Mouse (Mus musculus): ENCODE measurements at regions not wholly inside any gene's neighbourhood (a gene's known extent, or its start where the extent isn't known, plus 50 kb on each side); places are given as distances from the start of the nearest gene placed in this dataset.

DNA sequence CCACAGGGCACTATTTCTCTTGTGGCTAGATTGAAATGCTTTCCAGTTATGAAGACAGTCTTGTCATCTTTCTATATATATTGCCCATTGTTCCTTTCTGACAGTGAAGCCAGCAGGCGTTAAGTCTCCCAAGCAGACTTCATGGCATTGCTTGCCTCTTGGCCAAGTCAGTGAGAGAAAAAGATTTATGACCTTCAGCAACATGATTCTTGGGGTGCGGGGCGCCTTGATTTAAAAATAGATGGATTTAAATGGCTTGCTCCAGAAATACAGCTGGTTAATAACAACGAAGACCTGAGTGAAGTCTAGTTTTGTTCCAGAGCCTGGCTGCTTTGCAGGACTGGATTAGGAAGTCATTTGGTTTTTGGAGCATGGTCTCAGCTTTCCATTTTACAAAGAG lies 475.2 kb upstream of the Gm26657 start:
- DNase-seq (ENCODE audit: low read depth, low spot score), result no peak

DNA sequence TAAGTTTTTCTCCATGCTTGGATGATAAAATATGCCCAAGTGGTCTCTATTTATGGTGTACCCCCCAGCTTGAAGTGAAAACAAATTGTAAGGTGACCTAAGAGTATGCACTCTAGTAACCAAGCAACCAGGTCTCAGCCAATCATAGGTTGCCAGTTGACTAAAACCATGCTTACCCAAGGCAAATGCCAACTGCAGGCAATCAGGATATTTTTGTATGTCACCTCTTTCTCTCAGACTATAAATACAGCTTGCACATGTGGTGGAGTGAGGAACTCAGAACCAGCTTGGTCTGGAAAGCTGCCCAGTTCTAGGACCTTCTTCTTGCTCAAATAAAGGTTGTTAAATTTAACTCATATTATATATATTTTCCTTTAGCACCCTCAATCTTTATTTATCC lies 476.0 kb upstream of the Gm26657 start:
- no peak for DNase-seq (ENCODE audit: low read depth, low spot score)

GRCm38 (mm10) chr4:56262589-56262988 lies 477.3 kb upstream of the Gm26657 start:
- no peak for DNase-seq (ENCODE audit: low read depth, low spot score)

- no peak for DNase-seq (ENCODE audit: low read depth, low spot score)
Observed at GRCm38 (mm10) chr4:56261992-56262391, 477.9 kb upstream of the Gm26657 start.

GRCm38 (mm10) chr4:56252375-56252774 lies 487.5 kb upstream of the Gm26657 start:
- DNase-seq (ENCODE audit: low read depth, low spot score), result no peak

DNA sequence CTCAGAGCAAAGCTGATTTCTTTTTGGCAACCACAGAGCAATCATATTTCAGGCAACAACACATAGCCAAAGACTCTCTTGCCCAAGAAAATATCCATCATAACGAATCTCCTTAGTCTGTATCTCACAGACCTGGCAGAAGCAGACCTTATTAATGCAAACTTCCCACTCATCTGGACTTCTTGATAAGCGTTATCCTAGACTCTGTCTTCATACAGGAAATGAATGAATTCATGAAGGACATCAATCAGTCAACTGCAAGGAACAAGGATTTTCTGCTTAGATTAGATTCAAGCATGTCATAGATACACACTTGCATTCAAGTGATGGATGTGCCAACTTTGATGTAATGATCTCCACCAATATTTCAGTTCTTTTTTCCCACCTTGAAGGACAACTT lies 488.1 kb upstream of the Gm26657 start:
- no peak for DNase-seq (ENCODE audit: low read depth, low spot score)

- no peak for DNase-seq (ENCODE audit: low read depth, low spot score)
Observed at GRCm38 (mm10) chr4:56250611-56251010, 489.3 kb upstream of the Gm26657 start.

DNA sequence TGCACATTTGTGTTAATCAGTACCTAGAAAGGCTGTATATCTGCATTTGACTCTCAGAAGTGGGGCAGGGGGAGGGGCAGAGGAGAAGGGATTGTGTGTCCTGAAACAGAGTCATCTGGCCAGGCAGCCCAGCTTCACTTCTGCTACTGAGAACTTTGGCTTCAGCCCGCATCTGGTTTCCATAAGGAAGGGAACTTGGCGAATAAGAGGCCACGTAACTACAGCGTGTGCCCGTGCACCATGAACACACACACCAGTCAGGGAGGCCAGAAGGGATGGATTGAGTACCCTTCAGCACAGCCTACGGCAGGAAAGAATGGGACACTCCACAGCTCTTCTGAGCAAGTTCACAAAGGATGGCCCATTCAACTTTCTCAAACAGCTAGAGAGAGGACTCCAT lies 496.0 kb upstream of the Gm26657 start:
- DNase-seq (ENCODE audit: low read depth, low spot score), result no peak

- DNase-seq (ENCODE audit: low read depth, low spot score), result no peak
Observed at GRCm38 (mm10) chr4:56238496-56239488, 501.1 kb upstream of the Gm26657 start.

DNA sequence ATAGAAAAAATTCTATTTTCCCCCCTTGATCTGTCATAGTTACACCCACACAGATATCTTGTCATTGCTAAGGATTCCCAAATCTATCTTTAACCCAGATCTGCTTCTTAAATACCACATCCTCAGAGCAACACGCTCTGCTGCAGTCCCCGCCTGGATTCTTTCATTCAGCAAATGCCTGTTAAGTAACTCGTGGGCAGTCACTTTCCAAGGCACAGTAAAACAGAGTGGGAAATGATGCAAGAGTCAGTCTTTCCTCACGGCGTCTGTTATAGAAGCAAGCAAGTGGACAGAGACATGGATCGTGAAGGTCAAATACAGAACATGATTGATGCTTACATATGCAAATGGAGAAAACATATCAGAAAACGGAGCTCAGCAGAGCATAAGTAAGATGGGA lies 508.5 kb upstream of the Gm26657 start:
- DNase-seq (ENCODE audit: low read depth, low spot score), result no peak

DNA sequence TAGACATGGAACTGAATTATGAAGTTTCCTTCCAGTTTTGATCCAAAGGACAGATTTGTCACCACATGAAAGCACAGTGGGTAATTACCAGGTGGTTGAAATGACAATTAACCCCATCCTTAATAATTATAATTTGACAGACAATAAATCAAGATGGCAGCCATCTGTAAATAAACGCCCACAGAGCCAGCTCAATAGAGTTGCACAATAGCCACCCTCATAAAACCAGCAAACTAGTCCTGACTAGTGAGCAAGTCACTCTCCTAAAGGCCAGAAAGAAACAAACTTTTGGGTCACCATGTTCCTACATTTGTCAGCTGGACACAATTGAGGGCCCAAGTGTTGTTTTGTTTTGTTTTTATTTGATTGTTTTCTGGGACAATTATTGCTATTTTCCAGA lies 509.4 kb upstream of the Gm26657 start:
- no peak for DNase-seq (ENCODE audit: low read depth, low spot score)

GRCm38 (mm10) chr4:56226493-56226892 lies 513.4 kb upstream of the Gm26657 start:
- no peak for DNase-seq (ENCODE audit: low read depth, low spot score)

DNA sequence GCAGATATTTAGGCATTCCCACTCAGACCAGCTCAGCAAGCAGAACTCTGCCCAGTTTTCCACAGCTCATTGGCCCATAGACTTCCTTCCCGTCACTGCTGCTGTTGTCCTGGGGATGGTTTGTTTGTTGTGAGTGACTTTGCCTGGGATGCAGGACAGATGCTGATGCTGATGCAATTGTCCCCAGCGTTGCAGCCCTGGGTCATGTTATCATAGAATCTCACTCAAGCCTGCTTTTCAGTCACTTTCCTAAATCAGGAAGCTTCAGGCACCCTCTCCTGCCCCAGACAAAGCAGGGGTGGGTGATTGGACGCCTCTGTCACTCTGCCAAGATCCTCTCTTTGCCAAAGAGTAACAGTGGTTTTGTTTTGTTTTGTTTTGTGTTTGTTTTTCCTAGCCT lies 515.3 kb upstream of the Gm26657 start:
- DNase-seq (ENCODE audit: low read depth, low spot score), result no peak

DNA sequence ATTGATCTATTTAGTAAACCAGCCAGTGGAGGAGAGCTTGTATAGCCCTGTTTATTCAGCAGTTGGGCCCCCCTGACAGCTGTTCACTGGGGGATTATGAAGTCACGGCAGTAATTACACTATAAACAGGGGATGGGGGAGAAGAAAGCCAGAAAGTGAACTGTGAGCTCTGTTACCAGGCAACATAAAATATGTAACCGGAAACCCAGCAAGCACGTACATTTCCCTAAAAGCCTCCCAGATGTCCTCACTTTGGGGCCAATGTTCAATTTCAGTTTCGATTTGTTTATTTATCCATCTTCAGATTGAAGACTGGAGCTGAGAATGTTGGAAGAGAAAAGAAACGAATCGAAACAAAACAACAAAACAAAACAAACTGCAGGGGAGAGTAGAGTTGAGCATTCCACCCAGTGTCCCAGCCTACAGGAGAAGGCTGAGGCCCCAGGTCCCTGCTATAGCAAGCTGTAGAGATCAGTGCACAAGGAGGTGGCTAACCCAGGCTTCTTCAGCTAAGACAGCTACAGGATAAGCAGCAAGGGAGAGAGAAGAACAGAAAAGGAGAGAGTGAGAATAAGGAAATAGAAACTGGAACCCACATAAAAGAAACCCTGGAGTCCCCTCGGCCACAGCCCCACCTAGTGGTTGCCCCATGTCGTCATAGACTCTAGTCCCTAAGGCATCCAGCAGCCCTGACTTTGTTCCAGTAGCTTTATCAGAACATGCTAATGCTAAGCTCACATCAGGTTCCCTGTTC lies 517.7 kb upstream of the Gm26657 start:
- DNase-seq (ENCODE audit: low read depth, low spot score), result no peak

DNA sequence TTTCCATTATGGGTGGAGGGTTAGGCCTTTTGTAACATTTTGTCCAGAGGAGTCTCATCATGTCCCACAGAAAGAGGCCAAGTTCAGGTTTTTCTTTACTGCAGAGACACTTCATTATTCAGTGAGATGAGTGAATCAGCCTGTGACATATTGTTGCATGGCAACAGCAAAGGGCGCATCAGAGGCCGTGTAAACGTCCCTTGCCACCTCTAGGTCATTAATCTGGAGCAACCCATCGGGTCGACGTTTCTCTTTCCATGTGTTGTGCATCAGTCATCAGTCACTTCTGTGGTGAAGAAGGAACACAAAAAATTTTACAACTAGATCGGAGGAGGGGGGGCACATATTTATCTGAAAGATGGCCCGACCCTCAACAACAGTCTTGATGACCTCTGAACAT lies 519.3 kb upstream of the Gm26657 start:
- no peak for DNase-seq (ENCODE audit: low read depth, low spot score)

- DNase-seq (ENCODE audit: low read depth, low spot score), result no peak
Observed at GRCm38 (mm10) chr4:56209499-56209898, 530.4 kb upstream of the Gm26657 start.

GRCm38 (mm10) chr4:56207726-56208125 lies 532.1 kb upstream of the Gm26657 start:
- DNase-seq (ENCODE audit: low read depth, low spot score), result no peak

- DNase-seq (ENCODE audit: low read depth, low spot score), result no peak
Observed at GRCm38 (mm10) chr4:56205069-56205468, 534.8 kb upstream of the Gm26657 start.

DNA sequence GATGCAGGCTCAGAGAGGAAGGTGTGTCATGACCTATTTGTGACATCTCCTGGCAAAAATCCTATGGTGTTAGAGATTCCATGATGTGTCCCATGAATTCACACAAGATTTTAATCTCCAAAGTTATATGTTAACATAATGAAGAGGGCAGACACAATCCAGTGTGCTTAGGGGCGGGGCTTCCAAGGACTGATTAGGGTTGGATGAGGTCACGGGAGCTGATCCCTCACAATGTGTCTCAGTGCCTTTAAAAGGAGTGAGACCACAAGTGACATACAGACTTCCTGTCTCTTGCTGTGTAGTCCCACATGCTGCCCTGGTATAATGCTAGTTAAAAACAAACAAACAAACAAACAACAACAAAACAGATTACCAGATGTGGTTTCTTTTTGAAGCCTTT lies 546.5 kb upstream of the Gm26657 start:
- no peak for DNase-seq (ENCODE audit: low read depth, low spot score)

GRCm38 (mm10) chr4:56192516-56192915 lies 547.4 kb upstream of the Gm26657 start:
- DNase-seq (ENCODE audit: low read depth, low spot score), result peak; percentile 8

GRCm38 (mm10) chr4:56179566-56179965 lies 560.3 kb upstream of the Gm26657 start:
- DNase-seq (ENCODE audit: low read depth, low spot score), result no peak

- peak; percentile 16 for DNase-seq (ENCODE audit: low read depth, low spot score)
Observed at GRCm38 (mm10) chr4:56178844-56179481, 560.9 kb upstream of the Gm26657 start.
